Mouse (Mus musculus): ENCODE data around the gene Sytl1. TPM values are rescaled to one million over a fixed set of nuclear protein-coding genes. Genes with fewer than 3 reads are reported as not detected.
A peak's percentile ranks its signal among the peaks of the same experiment; 100 is the strongest.

Sytl1 gene
- total and polyA plus RNA-seq, 3 experiments = 0.08 to 0.31 TPM; not detected in 1

- Histone ChIP-seq H3K36me3 (ENCODE audit: control insufficient read depth in 1 of 2, insufficient read depth in 2 of 2, low read length in 2 of 2) (peaks cover 0 to 14% of the 10 kb centered on the region in 2 experiments; a peak in 2 of 4 replicates), H3K4me1 (ENCODE audit: control insufficient read depth in 1 of 2, insufficient read depth in 2 of 2, low read length in 2 of 2) (peaks cover 10 to 19% of the 10 kb centered on the region in 2 experiments), H3K9ac (ENCODE audit: control insufficient read depth, low read depth, low read length, poor library complexity, severe bottlenecking) (0 out of 2 replicates have a peak overlapping the region, but pooled peaks have one; percentile 23), H3K79me2 (ENCODE audit: control insufficient read depth, insufficient read depth, low read length, poor library complexity) (no peaks in the 10 kb centered on the region), H3K9me3 (replicated peaks; ENCODE audit: insufficient read depth, low read length) (no peaks in the 10 kb centered on the region), H3K27me3 (ENCODE audit: control insufficient read depth in 1 of 2, insufficient read depth in 2 of 2, low read length in 2 of 2) (no peaks in the 10 kb centered on the region), H3K4me3 (ENCODE audit: control insufficient read depth in 1 of 2, insufficient read depth in 1 of 2, low read depth in 2 of 2, low read length in 2 of 2) (no peak overlapping the region), H3K27ac (ENCODE audit: control insufficient read depth, low read depth, low read length) (peak overlapping the region; percentile 24; the same call in 1 of the 2 replicates)
- TF ChIP-seq MYB (IDR thresholded peaks at IDR 0.05; ENCODE audit: low read depth, low read length) (0 out of 2 replicates have a peak, but pooled peaks have one; percentile 58), RCOR1 (IDR thresholded peaks at IDR 0.05; ENCODE audit: low read depth, low read length) (peak; percentile 74; the same call in 1 of the 2 replicates), TCF12 (IDR thresholded peaks at IDR 0.05; ENCODE audit: low read depth, low read length) (no peak), RAD21 (IDR thresholded peaks at IDR 0.05; ENCODE audit: low read depth, low read length) (no peak), EP300 (IDR thresholded peaks at IDR 0.05; ENCODE audit: low read depth in 1 of 2, low read length in 2 of 2) (peak; percentile 29 to 76; a peak in 2 of 4 replicates), MEF2A (IDR thresholded peaks at IDR 0.05; ENCODE audit: extremely low read depth, insufficient replicate concordance, low read depth, low read length, poor library complexity, severe bottlenecking) (no peak)
- DNase-seq (ENCODE audit: low read depth, low spot score) = peak; percentile 44
Measured at GRCm38 (mm10) chr4:133218745-133219144, 44.2 kb downstream of the Sytl1 start.

DNA sequence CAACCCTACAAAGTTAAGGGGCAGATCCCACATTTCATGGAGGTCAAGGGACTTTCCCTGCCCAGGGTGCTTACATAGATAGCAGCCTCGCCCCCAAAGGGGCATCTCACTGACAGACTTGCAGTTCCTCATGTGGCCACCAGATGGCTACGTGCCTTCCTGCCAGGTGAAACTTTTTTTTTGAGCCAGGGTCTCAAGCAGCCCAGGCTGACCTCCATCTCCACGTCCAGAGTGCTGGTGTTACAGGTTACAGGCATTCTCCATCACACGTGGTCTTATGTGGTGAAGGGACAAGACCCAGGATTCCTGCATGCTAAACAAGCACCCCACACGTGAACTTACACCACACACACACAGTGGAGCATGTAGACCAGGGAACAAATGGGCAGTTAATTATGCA is 45.3 kb downstream of the Sytl1 start:
- H3K79me2 ChIP-seq (ENCODE audit: control insufficient read depth, insufficient read depth, low read length, poor library complexity) = no peaks in the 10 kb centered on the region
- H3K9ac ChIP-seq (ENCODE audit: control insufficient read depth, low read depth, low read length, poor library complexity, severe bottlenecking) = no peak overlapping the region
- peak overlapping the region; percentile 7 to 30; a peak in 1 of 4 replicates for H3K4me3 ChIP-seq (ENCODE audit: control insufficient read depth in 1 of 2, insufficient read depth in 1 of 2, low read depth in 2 of 2, low read length in 2 of 2)
- peaks cover 10 to 24% of the 10 kb centered on the region in 2 experiments for H3K4me1 ChIP-seq (ENCODE audit: control insufficient read depth in 1 of 2, insufficient read depth in 2 of 2, low read length in 2 of 2)
- no peak overlapping the region for H3K27ac ChIP-seq (ENCODE audit: control insufficient read depth, low read depth, low read length)
- H3K9me3 ChIP-seq (replicated peaks; ENCODE audit: insufficient read depth, low read length) = no peaks in the 10 kb centered on the region
- H3K27me3 ChIP-seq (ENCODE audit: control insufficient read depth in 1 of 2, insufficient read depth in 2 of 2, low read length in 2 of 2) = no peaks in the 10 kb centered on the region
- peak; percentile 75 for DNase-seq (ENCODE audit: low read depth, low spot score)
- peaks cover 0 to 14% of the 10 kb centered on the region in 2 experiments; a peak in 2 of 4 replicates for H3K36me3 ChIP-seq (ENCODE audit: control insufficient read depth in 1 of 2, insufficient read depth in 2 of 2, low read length in 2 of 2)
- TF ChIP-seq USF2 (IDR thresholded peaks at IDR 0.05; ENCODE audit: borderline replicate concordance in 1 of 2, insufficient read depth in 1 of 2, low read depth in 1 of 2, low read length in 2 of 2) (no peak), MYB (IDR thresholded peaks at IDR 0.05; ENCODE audit: low read depth, low read length) (no peak), ETS1 (IDR thresholded peaks at IDR 0.05; ENCODE audit: low read depth, low read length) (no peak), RAD21 (IDR thresholded peaks at IDR 0.05; ENCODE audit: low read depth, low read length) (peak; percentile 61), MAX (IDR thresholded peaks at IDR 0.05; ENCODE audit: low read length) (peak; percentile 71), SMC3 (IDR thresholded peaks at IDR 0.05; ENCODE audit: low read depth, low read length) (peak; percentile 90), JUND (IDR thresholded peaks at IDR 0.05; ENCODE audit: low read depth, low read length) (no peak), HCFC1 (IDR thresholded peaks at IDR 0.05; ENCODE audit: low read depth, low read length) (no peak), ELF1 (IDR thresholded peaks at IDR 0.05; ENCODE audit: low read depth, low read length) (no peak), TAL1 (IDR thresholded peaks at IDR 0.05; ENCODE audit: low read length) (no peak), USF1 (IDR thresholded peaks at IDR 0.05; ENCODE audit: low read depth, low read length) (peak; percentile 67), MAFK (IDR thresholded peaks at IDR 0.05; ENCODE audit: borderline replicate concordance, low read depth, low read length) (no peak), POLR2AphosphoS5 (IDR thresholded peaks at IDR 0.05; ENCODE audit: borderline replicate concordance, low read depth, low read length) (no peak), SIN3A (IDR thresholded peaks at IDR 0.05; ENCODE audit: low read length) (0 out of 2 replicates have a peak, but pooled peaks have one; percentile 31), E2F4 (IDR thresholded peaks at IDR 0.05; ENCODE audit: borderline replicate concordance, low read depth, low read length) (no peak), MXI1 (IDR thresholded peaks at IDR 0.05; ENCODE audit: low read depth, low read length) (peak; percentile 49; the same call in 1 of the 2 replicates), GATA1 (IDR thresholded peaks at IDR 0.05; ENCODE audit: low read depth, low read length) (no peak), KAT2A (conservative IDR thresholded peaks at IDR 0.05; ENCODE audit: low read depth, low read length) (no peak), MEF2A (IDR thresholded peaks at IDR 0.05; ENCODE audit: extremely low read depth, insufficient replicate concordance, low read depth, low read length, poor library complexity, severe bottlenecking) (no peak), ZKSCAN1 (IDR thresholded peaks at IDR 0.05; ENCODE audit: low read depth, low read length) (no peak), GABPA (IDR thresholded peaks at IDR 0.05; ENCODE audit: low read depth, low read length) (no peak), ZMIZ1 (IDR thresholded peaks at IDR 0.05; ENCODE audit: low read depth, low read length) (no peak), POLR2AphosphoS2 (IDR thresholded peaks at IDR 0.05; ENCODE audit: low read length) (no peak), NELFE (IDR thresholded peaks at IDR 0.05; ENCODE audit: low read depth, low read length) (no peak), ZC3H11A (IDR thresholded peaks at IDR 0.05; ENCODE audit: low read depth, low read length) (peak; percentile 61), ZNF384 (IDR thresholded peaks at IDR 0.05; ENCODE audit: low read depth, low read length) (peak; percentile 92), CHD2 (IDR thresholded peaks at IDR 0.05; ENCODE audit: low read length) (no peak), RCOR1 (IDR thresholded peaks at IDR 0.05; ENCODE audit: low read depth, low read length) (no peak), POLR2A (IDR thresholded peaks at IDR 0.05; ENCODE audit: control insufficient read depth in 1 of 2, insufficient read depth in 1 of 2, low read depth in 1 of 2, low read length in 2 of 2, poor library complexity in 1 of 2) (no peak)
